Mouse (Mus musculus): ENCODE data around the gene Cabp4.

- TF ChIP-seq POLR2A (IDR thresholded peaks at IDR 0.05; ENCODE audit: borderline replicate concordance, control insufficient read depth, low read depth, low read length) (no peak), CTCF (IDR thresholded peaks at IDR 0.05; ENCODE audit: control insufficient read depth, insufficient read depth, low read length) (no peak)
These were observed 39.1 kb downstream of the Cabp4 start for GRCm38 (mm10) chr19:4104675-4105194.
